Mouse (Mus musculus) gastrocnemius, postnatal 25 days (tissue): ENCODE data around the gene Itgb5. TPM values are rescaled to one million over a fixed set of nuclear protein-coding genes. Genes with fewer than 3 reads are reported as not detected.

Source experiments
- DNase-seq: peaks from one replicate; pipeline ENCODE4 v3.0.0; 2022
- total RNA-seq, 2 experiments: library from RNA; stranded (reverse); gene quantifications; 1 replicate in 1 of 2; 2 replicates in 1 of 2; pipeline ENCODE4 v1.2.3; 2021

The Itgb5 gene
- total RNA-seq, 2 experiments from 2014 or later = 44.4 to 45.9 TPM

DNA sequence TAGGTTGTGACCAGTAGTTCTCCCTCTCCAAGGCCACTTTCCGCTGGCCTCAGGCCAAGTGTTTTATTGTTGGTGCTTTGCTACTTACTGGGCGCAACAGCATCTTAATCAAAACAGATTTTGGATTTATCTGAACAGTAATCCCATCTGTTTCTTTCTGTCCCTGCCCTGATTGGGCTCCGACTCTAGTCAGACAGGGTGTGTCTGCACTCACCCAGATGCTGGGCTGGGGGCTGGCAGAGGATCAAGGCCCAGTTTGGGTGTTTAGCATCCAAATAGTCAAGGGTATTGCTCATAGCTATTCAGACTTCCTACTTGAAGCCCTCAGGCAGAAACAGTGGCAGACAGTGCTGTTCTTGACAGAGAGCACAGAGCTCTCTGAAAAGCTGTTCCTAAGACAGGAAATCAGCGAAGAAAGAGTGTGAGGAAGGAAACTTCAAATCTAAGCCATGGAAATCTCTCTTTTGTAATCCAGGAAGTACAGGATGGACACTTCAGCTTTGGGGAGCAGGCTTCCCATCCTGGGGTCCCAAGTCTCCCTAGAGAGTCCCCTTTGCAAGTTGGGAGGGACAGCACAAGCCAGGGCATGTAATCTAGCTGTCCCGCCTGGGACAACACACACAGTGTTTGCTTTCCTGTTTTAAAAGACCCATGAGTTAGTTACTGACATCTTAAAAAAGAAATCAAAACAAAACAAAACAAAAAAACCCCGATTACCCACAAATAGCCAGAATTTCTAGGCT is 48.7 kb downstream of the Itgb5 start:
- peak; percentile 74 for DNase-seq

- DNase-seq = no peak
Observed at GRCm38 (mm10) chr16:33879031-33879430, 49.6 kb downstream of the Itgb5 start.

DNA sequence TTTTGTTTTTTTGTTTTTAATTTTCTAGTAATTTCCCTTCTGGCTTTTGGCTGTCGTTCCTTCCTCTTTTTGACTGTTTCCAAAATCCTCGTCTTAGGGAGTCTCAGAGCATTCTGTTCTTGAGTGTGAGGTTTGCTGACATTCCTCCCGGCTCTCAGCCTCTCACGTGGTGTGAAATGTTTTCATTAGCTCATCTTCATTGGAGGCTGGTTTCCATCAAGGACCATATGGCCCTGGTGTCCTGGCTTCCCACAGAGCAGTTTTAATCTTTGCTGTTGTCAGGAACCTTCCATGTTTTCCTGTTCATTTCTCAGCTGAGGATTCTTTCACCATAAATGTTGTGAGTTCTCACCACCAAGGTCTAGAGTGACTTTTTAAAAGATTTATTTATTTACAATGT is 50.1 kb downstream of the Itgb5 start:
- DNase-seq = no peak

GRCm38 (mm10) chr16:33880765-33881164 is 51.3 kb downstream of the Itgb5 start:
- DNase-seq = no peak

GRCm38 (mm10) chr16:33882540-33882939 is 53.1 kb downstream of the Itgb5 start:
- DNase-seq = peak; percentile 75

GRCm38 (mm10) chr16:33883046-33883975 is 53.8 kb downstream of the Itgb5 start:
- DNase-seq = no peak

GRCm38 (mm10) chr16:33884201-33884600 is 54.7 kb downstream of the Itgb5 start:
- DNase-seq = no peak

- DNase-seq = no peak
Observed at GRCm38 (mm10) chr16:33885021-33885471, 55.6 kb downstream of the Itgb5 start.

- no peak for DNase-seq
Observed at GRCm38 (mm10) chr16:33885671-33886328, 56.3 kb downstream of the Itgb5 start.

GRCm38 (mm10) chr16:33886665-33887064 is 57.2 kb downstream of the Itgb5 start:
- no peak for DNase-seq

GRCm38 (mm10) chr16:33887981-33888380 is 58.5 kb downstream of the Itgb5 start:
- no peak for DNase-seq

- no peak for DNase-seq
Observed at GRCm38 (mm10) chr16:33889000-33889607, 59.6 kb downstream of the Itgb5 start.

DNA sequence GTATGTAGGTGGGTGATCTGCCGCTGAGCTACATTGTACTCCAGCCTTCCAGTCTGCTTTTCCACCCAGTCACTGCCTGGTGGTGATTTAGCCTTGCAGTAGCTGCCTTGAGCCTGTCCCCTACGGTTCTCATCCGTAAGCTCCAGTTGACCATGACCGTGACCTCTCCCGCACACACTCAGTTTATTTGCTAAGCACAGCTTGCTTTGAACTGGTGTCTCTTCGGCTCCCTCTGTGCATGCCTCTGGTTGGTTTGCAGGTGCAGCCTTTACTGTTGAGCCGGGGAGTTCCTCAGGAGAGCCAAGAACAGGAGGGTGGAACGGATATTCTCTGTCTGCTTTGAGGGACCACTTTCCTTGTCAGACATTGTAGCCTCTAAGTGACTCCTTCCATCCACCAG is 61.6 kb downstream of the Itgb5 start:
- no peak for DNase-seq

DNA sequence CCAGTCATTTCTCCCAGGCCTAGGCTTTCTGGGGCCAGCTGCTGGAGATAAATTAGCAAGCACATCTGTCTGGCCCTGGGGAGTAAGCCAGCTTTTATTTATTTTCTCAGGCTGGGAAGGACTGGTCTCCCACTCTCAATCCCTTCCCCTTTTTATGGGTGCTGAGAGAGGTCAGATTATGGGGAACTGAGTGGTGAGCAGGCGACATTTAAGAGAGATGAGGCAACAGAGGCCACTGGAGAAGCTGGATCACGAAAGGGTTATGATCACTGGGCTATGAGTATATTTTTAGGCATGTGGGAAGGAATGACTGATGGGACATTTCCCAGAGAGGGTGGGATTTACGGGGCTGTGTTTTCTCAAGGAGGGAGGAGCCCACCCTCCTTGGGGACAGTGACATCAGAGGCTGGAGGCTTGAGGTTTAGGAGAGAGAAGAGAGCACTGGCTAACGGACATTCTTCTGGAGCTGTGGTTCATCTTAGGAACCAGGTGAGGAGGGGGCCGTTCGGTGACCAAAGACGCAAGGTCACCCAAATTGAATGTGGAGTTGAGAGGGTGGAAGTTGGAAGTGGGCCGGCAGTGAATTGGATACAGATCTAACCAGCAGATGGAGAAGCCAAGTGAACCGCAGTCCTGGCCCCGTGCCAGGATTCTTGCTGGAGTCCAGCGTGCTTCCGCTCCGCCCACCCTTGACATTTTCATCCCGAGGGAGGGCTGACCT is 62.3 kb downstream of the Itgb5 start:
- peak; percentile 82 for DNase-seq

- no peak for DNase-seq
Observed at GRCm38 (mm10) chr16:33892539-33892938, 63.1 kb downstream of the Itgb5 start.

- DNase-seq = no peak
Observed at GRCm38 (mm10) chr16:33893796-33894195, 64.3 kb downstream of the Itgb5 start.

- DNase-seq = no peak
Observed at GRCm38 (mm10) chr16:33894449-33894848, 65.0 kb downstream of the Itgb5 start.

GRCm38 (mm10) chr16:33895690-33896089 is 66.2 kb downstream of the Itgb5 start:
- DNase-seq = peak; percentile 31

- no peak for DNase-seq
Observed at GRCm38 (mm10) chr16:33896801-33897200, 67.3 kb downstream of the Itgb5 start.

GRCm38 (mm10) chr16:33903664-33904441 is 74.4 kb downstream of the Itgb5 start:
- no peak for DNase-seq

DNA sequence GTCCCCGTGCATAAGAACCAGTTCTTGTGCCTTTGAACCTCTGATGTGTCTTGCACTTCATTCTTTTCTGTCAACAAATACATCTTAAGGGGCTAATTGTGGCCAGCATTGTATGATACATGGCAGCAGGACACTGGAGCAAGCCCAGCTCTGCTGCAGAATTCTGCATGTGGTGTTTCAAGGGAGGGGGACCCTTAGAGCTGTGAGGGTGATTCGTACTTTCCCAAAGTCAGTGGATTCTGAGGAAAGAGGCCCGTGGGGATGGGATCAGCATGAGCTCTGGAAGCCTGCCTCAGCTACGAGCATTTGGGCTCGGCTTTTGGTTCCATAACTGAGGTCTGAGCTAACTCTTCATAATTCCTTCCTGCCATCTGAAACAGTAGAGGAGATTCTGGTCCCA is 75.1 kb downstream of the Itgb5 start:
- DNase-seq = peak; percentile 30
